Mouse (Mus musculus): ENCODE measurements around the gene Inha. TPM values are rescaled to one million over a fixed set of nuclear protein-coding genes. Genes with fewer than 3 reads are reported as not detected.
A peak's percentile ranks its signal among the peaks of the same experiment; 100 is the strongest.

Inha gene
- 0.66 and 0.67 TPM in 2 replicates for polyA plus RNA-seq (2015; fragmentation: Nextera tagmentation; extraction: Ambion mirVana)

DNA sequence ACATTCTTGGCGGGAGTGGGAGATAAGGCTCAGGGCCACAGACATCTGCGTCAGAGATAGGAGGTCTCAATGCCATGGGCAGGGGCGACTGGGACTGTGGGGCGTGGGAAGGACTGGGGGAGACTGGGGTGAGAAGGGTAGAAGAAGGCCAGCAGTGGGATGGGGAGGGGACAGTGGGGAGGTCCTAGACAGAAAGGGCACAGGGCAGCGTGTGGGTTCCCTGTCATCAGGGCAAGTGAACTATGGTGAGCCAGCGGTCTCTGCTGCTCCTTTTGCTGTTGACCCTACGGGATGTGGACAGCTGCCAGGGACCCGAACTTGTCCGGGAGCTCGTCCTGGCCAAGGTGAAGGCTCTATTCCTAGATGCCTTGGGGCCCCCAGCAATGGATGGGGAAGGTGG lies at the start of gene Inha:
Gene Inha (plus strand): TSS at position 72 of the 400 bp plus-strand sequence.
- Histone ChIP-seq H3K9ac (peak within 1 kb of the TSS; percentile 47), H3K27me3 (peaks cover 68% of the 10 kb centered on the region), H3K4me3 (replicated peaks) (peak within 1 kb of the TSS; percentile 58), H3K36me3 (replicated peaks) (no peaks in the 10 kb centered on the region), H3K9me3 (replicated peaks) (no peaks in the 10 kb centered on the region), H3K4me2 (peak within 1 kb of the TSS; percentile 63), H3K4me1 (replicated peaks) (0 out of 2 replicates have a peak, but pooled peaks cover 17% of the 10 kb centered on the region), H3K27ac (replicated peaks) (peak within 1 kb of the TSS; percentile 33; the same call in 1 of the 2 replicates)
- 42% methylated on average over 10 of the region's 10 CpGs for WGBS (ENCODE audit: insufficient replicate concordance)
- no peak for ATAC-seq (ENCODE audit: insufficient read depth)

DNA sequence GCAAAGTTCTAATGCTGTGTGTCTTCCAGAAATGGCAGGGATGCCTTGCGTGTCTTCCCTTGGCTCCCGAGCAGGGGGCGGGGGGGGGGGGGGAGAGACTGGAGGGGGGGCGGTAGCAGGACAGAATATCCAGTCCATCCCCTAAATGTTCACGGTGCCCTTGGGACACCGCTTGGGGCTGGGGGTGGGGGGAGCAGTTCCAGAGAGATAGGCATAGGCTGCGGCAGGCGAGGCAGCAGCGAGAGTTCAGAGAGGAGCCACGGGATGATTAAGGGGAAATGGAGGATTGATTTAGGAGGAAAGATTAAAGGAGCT lies 49.2 kb upstream of the Inha start:
- H3K36me3 ChIP-seq (replicated peaks): no peaks in the 10 kb centered on the region
- no peak overlapping the region for H3K9ac ChIP-seq
- peak overlapping the region; percentile 60 for H3K4me2 ChIP-seq
- no peak overlapping the region for H3K4me3 ChIP-seq (replicated peaks)
- H3K27ac ChIP-seq (replicated peaks): no peak overlapping the region
- peaks cover 37% of the 10 kb centered on the region for H3K4me1 ChIP-seq (replicated peaks)
- under 1% methylated on average over 10 of the region's 10 CpGs for WGBS (ENCODE audit: insufficient replicate concordance)
- peaks cover 79% of the 10 kb centered on the region for H3K27me3 ChIP-seq
- H3K9me3 ChIP-seq (replicated peaks): no peaks in the 10 kb centered on the region
- no peak for ATAC-seq (ENCODE audit: insufficient read depth)

DNA sequence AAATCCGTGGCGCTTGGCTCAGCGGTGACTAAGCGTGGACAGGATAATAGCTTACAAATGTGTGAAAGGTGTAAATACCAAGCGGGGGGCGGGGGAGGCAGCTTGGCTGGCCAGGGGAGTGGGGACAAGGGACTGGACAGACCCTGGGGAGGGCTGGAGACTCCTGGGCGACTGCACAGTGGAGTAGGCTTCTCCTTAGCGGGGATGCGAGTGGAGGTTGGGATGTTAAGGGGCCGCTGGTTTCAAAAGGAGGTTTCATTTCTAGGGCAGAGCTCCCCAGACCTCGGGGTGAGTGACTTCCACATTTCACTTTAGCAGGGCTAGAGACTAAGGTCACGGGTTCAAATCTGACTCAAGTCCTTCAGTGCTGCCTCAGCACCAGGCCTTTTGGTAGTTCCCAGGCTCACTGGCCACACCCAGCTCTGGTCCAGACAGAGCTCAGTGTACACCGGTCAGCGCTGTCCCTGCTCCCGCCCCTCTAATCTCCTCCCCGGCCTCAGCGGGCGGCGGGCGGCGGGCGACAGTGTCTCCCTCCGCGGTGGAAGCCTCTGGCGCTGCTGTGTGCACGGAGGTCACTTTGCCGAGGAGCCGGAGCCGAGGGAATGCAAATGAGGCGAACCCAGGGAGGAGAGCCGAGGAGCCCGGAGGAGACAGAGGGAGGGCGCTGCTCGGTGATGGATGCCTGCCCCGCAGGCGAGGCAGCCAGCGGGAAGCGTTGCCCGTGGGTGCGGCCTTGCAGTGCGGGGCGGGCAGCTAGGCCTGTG lies 48.7 kb upstream of the Inha start:
- H3K4me3 ChIP-seq (replicated peaks): peak overlapping the region; percentile 32
- no peaks in the 10 kb centered on the region for H3K36me3 ChIP-seq (replicated peaks)
- H3K27me3 ChIP-seq: peaks cover 73% of the 10 kb centered on the region
- 3% methylated on average over 42 of the region's 42 CpGs for WGBS (ENCODE audit: insufficient replicate concordance)
- peaks cover 43% of the 10 kb centered on the region for H3K4me1 ChIP-seq (replicated peaks)
- no peak overlapping the region for H3K9ac ChIP-seq
- peak overlapping the region; percentile 60 for H3K4me2 ChIP-seq
- ATAC-seq (ENCODE audit: insufficient read depth): no peak
- no peaks in the 10 kb centered on the region for H3K9me3 ChIP-seq (replicated peaks)
- H3K27ac ChIP-seq (replicated peaks): no peak overlapping the region

DNA sequence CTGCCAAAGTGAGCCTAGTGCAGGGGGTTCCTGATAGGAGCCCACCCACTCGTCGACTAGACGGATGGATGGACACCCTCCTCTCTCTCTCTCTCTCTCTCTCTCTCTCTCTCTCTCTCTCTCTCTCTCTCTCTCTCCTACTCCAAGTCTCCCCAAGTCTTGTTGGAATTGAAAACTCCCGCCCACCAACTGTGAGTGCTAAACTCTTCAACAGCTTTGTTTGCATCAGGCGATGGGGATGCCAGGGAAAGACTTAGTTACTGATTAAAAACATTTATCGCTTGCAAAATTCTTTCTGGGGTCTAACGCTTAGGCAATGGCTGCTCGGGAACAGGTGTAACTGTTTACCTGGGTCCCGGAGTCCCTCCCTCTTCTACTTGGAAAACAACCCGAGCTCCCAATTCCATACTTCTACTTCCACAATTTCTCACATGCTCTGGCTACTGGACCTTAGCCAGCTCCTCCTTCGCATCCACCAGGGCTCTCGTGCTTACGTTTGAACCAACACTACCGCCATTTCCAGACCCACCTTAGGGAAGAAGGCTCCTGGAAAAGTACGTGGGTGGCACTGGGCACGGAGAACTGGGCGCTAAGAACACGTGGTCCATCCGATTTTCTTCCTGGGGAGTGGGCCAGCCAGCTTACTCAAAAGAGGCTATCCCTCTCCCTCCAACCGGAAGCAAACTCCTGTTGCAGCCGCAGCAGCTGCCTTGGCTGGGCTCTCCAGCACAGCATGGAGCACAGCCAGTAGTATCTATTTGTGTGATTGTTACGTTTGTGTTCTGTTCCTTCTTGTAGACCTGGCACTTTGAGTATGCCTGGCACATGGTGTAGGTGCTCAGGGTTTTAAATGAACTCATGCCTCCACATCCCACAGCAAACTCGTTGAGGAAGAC lies 47.8 kb upstream of the Inha start:
- Histone ChIP-seq H3K4me3 (replicated peaks) (peak overlapping the region; percentile 32), H3K4me1 (replicated peaks) (peaks cover 51% of the 10 kb centered on the region), H3K9me3 (replicated peaks) (no peaks in the 10 kb centered on the region), H3K9ac (no peak overlapping the region), H3K27ac (replicated peaks) (no peak overlapping the region), H3K4me2 (peak overlapping the region; percentile 60), H3K27me3 (peaks cover 73% of the 10 kb centered on the region), H3K36me3 (replicated peaks) (no peaks in the 10 kb centered on the region)
- ATAC-seq (ENCODE audit: insufficient read depth): no peak
- 10% methylated on average over 23 of the region's 23 CpGs for WGBS (ENCODE audit: insufficient replicate concordance)

DNA sequence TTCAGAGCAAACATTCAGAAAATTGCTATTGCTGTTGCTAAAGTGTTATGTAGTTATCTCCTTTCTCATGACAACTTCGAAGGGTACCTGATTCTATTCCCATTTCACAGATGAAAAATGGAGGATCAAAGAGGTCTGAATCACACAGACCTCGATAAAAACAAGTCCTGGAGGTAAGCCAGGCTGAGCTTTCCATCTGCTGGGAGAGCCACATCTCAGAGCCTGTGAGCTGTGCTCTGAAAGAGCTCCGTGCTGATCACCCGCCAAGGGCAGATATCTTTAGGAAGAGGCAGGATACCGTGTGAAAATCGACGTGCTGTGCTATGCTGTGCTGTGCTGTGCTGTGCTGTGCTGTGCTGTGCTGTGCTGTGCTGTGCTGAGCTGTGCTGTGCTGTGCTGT lies 46.6 kb upstream of the Inha start:
- Histone ChIP-seq H3K27ac (replicated peaks) (no peak overlapping the region), H3K4me1 (replicated peaks) (peaks cover 64% of the 10 kb centered on the region), H3K4me3 (replicated peaks) (no peak overlapping the region), H3K36me3 (replicated peaks) (no peaks in the 10 kb centered on the region), H3K4me2 (no peak overlapping the region), H3K9me3 (replicated peaks) (no peaks in the 10 kb centered on the region), H3K9ac (no peak overlapping the region), H3K27me3 (peaks cover 73% of the 10 kb centered on the region)
- WGBS (ENCODE audit: insufficient replicate concordance): 52% methylated on average over 7 of the region's 7 CpGs
- ATAC-seq (ENCODE audit: insufficient read depth): no peak

DNA sequence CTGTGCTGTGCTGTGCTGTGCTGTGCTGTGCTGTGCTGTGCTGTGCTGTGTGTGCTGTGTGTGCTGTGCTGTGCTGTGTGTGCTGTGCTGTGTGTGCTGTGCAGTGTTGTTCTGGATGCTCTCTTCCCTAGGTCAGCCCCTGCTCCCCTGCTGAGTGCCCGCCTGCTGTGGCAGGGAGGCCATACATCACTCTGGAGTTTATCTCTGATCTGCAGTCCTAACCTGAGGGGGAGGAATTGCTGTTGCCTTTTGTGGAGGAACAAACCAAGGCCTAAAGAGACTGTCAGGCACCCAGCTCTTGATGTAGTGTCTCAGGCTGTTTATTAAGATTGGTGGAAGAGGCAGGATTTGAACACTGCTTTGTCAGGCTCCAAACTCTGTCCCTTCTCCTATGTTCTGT lies 44.2 kb upstream of the Inha start:
- 22% methylated on average over 1 of the region's 1 CpGs for WGBS (ENCODE audit: insufficient replicate concordance)
- H3K4me3 ChIP-seq (replicated peaks): no peak overlapping the region
- peaks cover 61% of the 10 kb centered on the region for H3K4me1 ChIP-seq (replicated peaks)
- H3K36me3 ChIP-seq (replicated peaks): no peaks in the 10 kb centered on the region
- peak; percentile 78 for ATAC-seq (ENCODE audit: insufficient read depth)
- H3K27me3 ChIP-seq: peaks cover 70% of the 10 kb centered on the region
- H3K4me2 ChIP-seq: peak overlapping the region; percentile 64
- no peaks in the 10 kb centered on the region for H3K9me3 ChIP-seq (replicated peaks)
- no peak overlapping the region for H3K9ac ChIP-seq
- H3K27ac ChIP-seq (replicated peaks): peak overlapping the region; percentile 70

DNA sequence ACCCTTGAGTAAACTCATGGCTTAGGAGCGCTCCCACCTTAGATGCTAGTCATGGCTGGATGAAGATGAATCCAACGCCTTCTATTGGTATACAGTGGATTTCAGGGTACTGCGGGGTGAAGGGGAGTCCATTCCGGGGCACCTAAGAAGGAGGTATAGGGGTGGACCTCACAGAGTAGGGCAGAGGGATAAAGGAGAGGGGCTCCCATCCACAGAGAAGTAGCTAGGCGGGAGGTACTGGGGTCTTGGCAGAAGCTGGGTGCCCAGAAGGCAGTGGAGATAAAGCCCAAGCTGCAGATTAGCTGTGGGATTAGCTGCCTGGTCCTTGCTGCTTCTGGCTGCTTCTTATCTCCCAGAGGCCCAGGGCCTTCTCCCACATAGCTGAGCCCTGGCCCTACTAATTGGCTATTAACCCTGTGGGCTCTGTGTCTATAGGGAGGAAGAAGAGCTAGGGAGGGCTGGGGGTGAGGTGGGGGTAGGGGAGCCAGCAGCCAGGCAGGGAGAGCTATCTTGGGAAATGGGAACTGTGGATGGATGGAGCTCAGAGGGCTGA lies 43.1 kb upstream of the Inha start:
- Histone ChIP-seq H3K4me1 (replicated peaks) (peaks cover 50% of the 10 kb centered on the region), H3K36me3 (replicated peaks) (no peaks in the 10 kb centered on the region), H3K4me3 (replicated peaks) (peak overlapping the region; percentile 32), H3K4me2 (peak overlapping the region; percentile 64), H3K9ac (0 out of 2 replicates have a peak overlapping the region, but pooled peaks have one; percentile 21), H3K27me3 (peaks cover 70% of the 10 kb centered on the region), H3K27ac (replicated peaks) (peak overlapping the region; percentile 70), H3K9me3 (replicated peaks) (no peaks in the 10 kb centered on the region)
- peak; percentile 81 for ATAC-seq (ENCODE audit: insufficient read depth)
- 34% methylated on average over 5 of the region's 5 CpGs for WGBS (ENCODE audit: insufficient replicate concordance)

DNA sequence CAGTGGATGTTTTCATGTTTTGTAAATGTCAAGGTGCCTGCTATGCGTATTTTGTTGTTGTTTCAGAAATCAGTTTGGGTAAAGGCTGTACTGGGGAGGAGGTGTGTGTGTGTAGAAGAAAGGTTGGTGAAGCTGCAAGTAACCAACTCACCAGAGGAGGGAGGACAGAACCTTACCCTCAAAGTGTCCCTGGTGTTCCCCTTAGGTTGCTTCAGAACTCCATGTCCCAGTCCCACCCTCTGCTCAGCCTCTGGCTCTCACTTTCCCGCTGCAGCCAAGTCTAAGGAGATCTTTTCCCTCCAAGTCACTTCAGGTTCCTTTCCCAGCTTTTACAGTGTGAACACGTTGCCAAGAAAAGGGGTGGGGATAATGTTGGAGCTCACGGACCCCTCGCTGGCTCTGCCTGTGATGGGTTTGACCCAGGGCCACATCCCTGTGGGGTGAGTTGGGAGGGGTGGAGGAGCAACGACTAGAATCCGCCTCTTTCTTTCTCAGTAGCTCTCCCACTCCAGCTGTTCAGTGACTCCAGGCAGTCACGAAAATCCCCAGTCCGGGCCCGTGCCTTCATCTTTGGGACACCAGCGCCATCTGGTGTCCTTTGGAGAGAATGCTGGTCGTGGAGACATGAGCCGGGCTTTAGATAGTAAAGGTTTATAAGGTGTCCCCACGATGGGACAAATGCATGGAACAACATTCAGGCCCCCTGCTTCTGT lies 39.5 kb upstream of the Inha start:
- no peak overlapping the region for H3K27ac ChIP-seq (replicated peaks)
- WGBS (ENCODE audit: insufficient replicate concordance): 7% methylated on average over 14 of the region's 14 CpGs
- H3K27me3 ChIP-seq: peaks cover 85% of the 10 kb centered on the region
- no peaks in the 10 kb centered on the region for H3K36me3 ChIP-seq (replicated peaks)
- H3K4me2 ChIP-seq: no peak overlapping the region
- H3K9ac ChIP-seq: no peak overlapping the region
- ATAC-seq (ENCODE audit: insufficient read depth): no peak
- peaks cover 37% of the 10 kb centered on the region for H3K4me1 ChIP-seq (replicated peaks)
- H3K4me3 ChIP-seq (replicated peaks): no peak overlapping the region
- H3K9me3 ChIP-seq (replicated peaks): no peaks in the 10 kb centered on the region

DNA sequence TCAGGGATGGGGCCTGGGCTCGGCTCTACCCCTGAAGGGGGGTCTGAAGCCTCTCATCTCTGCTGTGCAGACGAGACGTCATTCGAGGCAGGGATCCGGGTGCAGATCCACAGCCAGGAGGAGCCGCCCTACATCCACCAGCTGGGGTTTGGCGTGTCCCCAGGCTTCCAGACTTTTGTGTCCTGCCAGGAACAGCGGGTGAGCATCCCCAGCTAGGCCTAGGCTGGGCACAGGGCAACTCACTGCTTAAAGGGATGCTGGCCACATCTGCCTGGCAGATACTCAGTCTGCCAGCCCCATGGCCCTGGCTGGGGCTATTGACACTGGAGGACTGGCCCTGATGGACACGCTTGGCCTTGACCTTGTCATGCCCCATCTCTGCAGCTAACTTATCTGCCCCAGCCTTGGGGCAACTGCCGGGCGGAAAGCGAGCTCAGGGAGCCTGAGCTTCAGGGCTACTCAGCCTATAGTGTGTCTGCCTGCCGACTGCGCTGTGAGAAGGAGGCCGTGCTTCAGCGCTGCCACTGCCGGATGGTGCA lies 37.5 kb upstream of the Inha start:
- H3K4me1 ChIP-seq (replicated peaks): peaks cover 18% of the 10 kb centered on the region
- no peaks in the 10 kb centered on the region for H3K36me3 ChIP-seq (replicated peaks)
- no peak for ATAC-seq (ENCODE audit: insufficient read depth)
- H3K9me3 ChIP-seq (replicated peaks): no peaks in the 10 kb centered on the region
- no peak overlapping the region for H3K4me2 ChIP-seq
- peaks cover 93% of the 10 kb centered on the region for H3K27me3 ChIP-seq
- H3K4me3 ChIP-seq (replicated peaks): no peak overlapping the region
- H3K9ac ChIP-seq: no peak overlapping the region
- H3K27ac ChIP-seq (replicated peaks): no peak overlapping the region
- WGBS (ENCODE audit: insufficient replicate concordance): 64% methylated on average over 17 of the region's 17 CpGs

DNA sequence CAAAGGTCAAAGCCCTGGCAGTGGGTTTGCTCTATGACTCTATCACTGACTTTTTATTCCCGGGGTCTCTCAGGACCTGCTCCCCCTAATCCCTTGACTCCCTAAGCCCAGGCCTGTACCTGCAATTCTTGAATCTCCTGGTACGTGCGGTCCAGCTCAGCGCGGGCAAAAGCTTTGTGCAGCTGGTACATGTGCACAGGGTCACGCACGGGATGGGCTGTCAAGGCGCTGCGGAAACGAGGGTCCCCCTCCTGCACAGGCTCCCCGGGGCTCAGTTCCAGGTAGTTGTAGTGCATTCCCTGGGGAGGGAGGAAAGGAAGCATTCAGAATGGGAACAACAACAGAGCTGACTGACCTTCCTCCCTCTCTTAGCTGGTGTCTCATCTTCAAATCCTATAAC lies 30.4 kb upstream of the Inha start:
- Histone ChIP-seq H3K27ac (replicated peaks) (no peak overlapping the region), H3K9me3 (replicated peaks) (no peaks in the 10 kb centered on the region), H3K27me3 (peaks cover 98% of the 10 kb centered on the region), H3K36me3 (replicated peaks) (no peaks in the 10 kb centered on the region), H3K4me1 (replicated peaks) (peaks cover 28% of the 10 kb centered on the region), H3K4me2 (no peak overlapping the region), H3K9ac (no peak overlapping the region), H3K4me3 (replicated peaks) (no peak overlapping the region)
- WGBS (ENCODE audit: insufficient replicate concordance): 82% methylated on average over 11 of the region's 11 CpGs
- ATAC-seq (ENCODE audit: insufficient read depth): no peak

Measured in liver, embryonic 15.5 days (tissue).